Mouse (Mus musculus) ES-E14 (cell line): Measurements from ENCODE around the gene Dnttip1. TPM values are rescaled to one million over a fixed set of nuclear protein-coding genes. Genes with fewer than 3 reads are reported as not detected.
A peak's percentile ranks its signal among the peaks of the same experiment; 100 is the strongest.

Source experiments
- DNase-seq: peaks from one replicate; pipeline ENCODE4 v3.0.0-alpha.2; 2013; ENCODE audit warnings: low read depth, low spot score
- H3K27ac ChIP-seq: 2 replicates; pipeline ENCODE4 v1.5.1; 2012; ENCODE audit warnings: low read depth, mild to moderate bottlenecking, low read length, moderate library complexity, mixed read lengths; ENCODE audit not compliant: poor library complexity, insufficient read depth, severe bottlenecking
- H3K36me3 ChIP-seq: 2 replicates; pipeline ENCODE4 v1.6.1; 2012; ENCODE audit warnings: mild to moderate bottlenecking, low read length, moderate library complexity, mixed read lengths; ENCODE audit not compliant: control insufficient read depth, poor library complexity, insufficient read depth, severe bottlenecking
- H3K4me1 ChIP-seq, 2 experiments: fragments of 150-350 bp in 1 of 2; sonication (generic) in 1 of 2; 2 replicates each; pipeline ENCODE4 v1.6.1; 2012; ENCODE audit warnings: low read length in 2 of 2, mild to moderate bottlenecking in 1 of 2, mixed read lengths in 1 of 2; ENCODE audit not compliant: control insufficient read depth in 2 of 2, insufficient read depth in 2 of 2, poor library complexity in 1 of 2
- H3K4me3 ChIP-seq, 2 experiments: fragments of 150-350 bp in 1 of 2; sonication (generic) in 1 of 2; 2 replicates each; pipeline ENCODE4 v1.5.1; 2012; ENCODE audit warnings: low read length in 2 of 2, low read depth in 1 of 2, mild to moderate bottlenecking in 1 of 2, mixed read lengths in 1 of 2; ENCODE audit not compliant: insufficient read depth in 1 of 2, poor library complexity in 1 of 2, severe bottlenecking in 1 of 2
- H3K9ac ChIP-seq: 2 replicates; pipeline ENCODE4 v1.6.1; 2012; ENCODE audit warnings: low read depth, mild to moderate bottlenecking, low read length, mixed read lengths; ENCODE audit not compliant: poor library complexity, insufficient read depth, severe bottlenecking
- H3K9me3 ChIP-seq: fragments of 150-350 bp; sonication (generic); 2 replicates; pipeline ENCODE4 v1.6.1; 2012; ENCODE audit warnings: low read depth, mild to moderate bottlenecking, low read length; ENCODE audit not compliant: control insufficient read depth, insufficient read depth
- CHD2 ChIP-seq: IDR thresholded peaks from 2 replicates; pipeline ENCODE4 v1.6.1; 2014; ENCODE audit warnings: mild to moderate bottlenecking, low read depth, low read length, inconsistent platforms
- HCFC1 ChIP-seq: IDR thresholded peaks from 2 replicates; pipeline ENCODE4 v1.6.1; 2012; ENCODE audit warnings: low read length, inconsistent platforms, borderline replicate concordance; ENCODE audit not compliant: insufficient read depth
- MAFK ChIP-seq: IDR thresholded peaks from 2 replicates; pipeline ENCODE4 v1.6.1; 2014; ENCODE audit warnings: mild to moderate bottlenecking, low read depth, low read length, inconsistent platforms; ENCODE audit not compliant: insufficient read depth
- ZC3H11A ChIP-seq: IDR thresholded peaks from 2 replicates; pipeline ENCODE4 v1.6.1; 2012; ENCODE audit warnings: low read depth, mild to moderate bottlenecking, inconsistent platforms, low read length, borderline replicate concordance
- ZNF384 ChIP-seq: IDR thresholded peaks from 2 replicates; pipeline ENCODE4 v1.6.1; 2012; ENCODE audit warnings: low read depth, low read length, inconsistent platforms
- in situ Hi-C, 2 experiments: fragments of 600-800 bp; cut with MboI; formaldehyde crosslinking; loops; one replicate each; pipeline ENCODE4 v1.15.1; 2025; ENCODE audit warnings: low sequenced_read_pairs in 2 of 2, inconsistent platforms in 1 of 2; ENCODE audit not compliant: unreplicated experiment in 2 of 2
- total RNA-seq: library from RNA; depleted of rRNA; stranded (reverse); fragments of 300-350 nt; gene quantifications from 2 replicates; pipeline ENCODE4 v1.2.3, GENCODE M21; 2012

The Dnttip1 gene
- total RNA-seq, 1 experiment = 13.3 TPM

DNA sequence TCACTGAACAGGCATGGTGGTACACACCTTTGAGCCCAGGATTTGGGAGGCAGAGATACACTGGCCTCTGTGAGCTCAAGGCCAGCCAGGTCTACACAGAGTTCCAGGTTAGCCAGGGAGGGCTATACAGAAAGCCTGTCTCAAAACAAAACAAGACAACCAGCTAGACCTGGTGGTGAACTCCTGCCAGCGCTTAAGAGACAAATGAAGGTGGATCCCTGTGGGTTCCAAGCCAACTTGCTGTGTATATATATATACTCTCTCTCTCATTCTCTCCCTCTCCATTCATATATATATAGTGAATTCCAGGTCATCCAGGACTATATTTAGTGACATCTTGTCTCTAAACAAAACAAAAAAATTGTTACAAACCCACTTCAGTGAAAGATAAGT is 58.1 kb downstream of the Dnttip1 start:
- H3K36me3 ChIP-seq = peaks cover 11% of the 10 kb centered on the region; the same call in 1 of the 2 replicates
- no peak for TF ChIP-seq CHD2
- no peak for TF ChIP-seq HCFC1
- TF ChIP-seq ZC3H11A = no peak
- no peak for TF ChIP-seq MAFK
- TF ChIP-seq ZNF384 = no peak
- peak overlapping the region; percentile 92; the same call in 1 of the 2 replicates for H3K9ac ChIP-seq
- H3K9me3 ChIP-seq = no peaks in the 10 kb centered on the region
- DNase-seq = no peak
- in situ Hi-C loops = no loop called here
- H3K27ac ChIP-seq = no peak overlapping the region
- peaks cover 0 to 10% of the 10 kb centered on the region in 2 experiments; a peak in 2 of 4 replicates for H3K4me1 ChIP-seq
- H3K4me3 ChIP-seq = peak overlapping the region; percentile 91 to 97

DNA sequence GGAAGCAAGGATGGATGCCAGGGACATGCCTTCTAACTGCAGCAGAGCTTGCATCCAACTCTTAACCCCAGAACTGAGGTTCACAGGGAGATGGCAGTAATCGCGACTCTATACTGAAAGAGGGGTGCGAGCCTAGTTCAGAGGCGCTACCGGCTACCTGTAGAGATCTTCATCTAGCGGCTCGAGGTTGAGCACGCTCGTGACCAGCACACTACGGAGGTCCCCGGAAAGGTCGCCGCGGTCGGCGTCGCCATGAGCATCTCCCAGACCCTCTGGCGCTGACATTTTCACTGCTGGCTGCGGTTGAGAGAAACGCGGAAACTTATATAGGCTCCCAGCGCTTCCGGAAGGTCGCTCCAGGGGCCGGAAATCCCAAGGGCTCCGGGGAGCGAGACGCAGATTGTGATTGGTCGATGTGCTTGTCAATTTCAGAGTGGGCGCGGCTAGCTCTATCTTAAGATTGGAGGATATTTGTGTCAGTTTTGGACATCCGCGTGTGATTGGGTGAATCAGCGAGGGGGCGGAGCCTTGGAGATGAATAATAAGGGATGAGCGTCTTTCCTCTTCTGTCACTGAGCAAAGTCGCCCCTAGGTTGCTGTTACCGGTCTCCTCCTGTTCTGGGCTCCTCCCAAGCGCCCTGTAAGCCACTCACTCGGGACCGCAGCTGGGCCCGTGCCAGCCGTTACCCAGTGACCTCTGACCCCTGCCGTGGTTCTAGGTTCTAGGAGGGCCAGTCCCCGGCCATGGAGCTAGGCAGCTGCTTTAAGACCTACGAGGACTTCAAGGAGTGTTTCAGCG is 58.9 kb downstream of the Dnttip1 start, which contains the start of the genes Acot8 and Zswim3:
TSS of gene Acot8 (minus strand) at position 350 of the 799 bp plus-strand sequence.
TSS of gene Zswim3 (plus strand) at position 566 of the 799 bp plus-strand sequence.
- Histone ChIP-seq H3K9ac (peak within 1 kb of the TSS; percentile 92), H3K9me3 (no peaks in the 10 kb centered on the region), H3K4me3 (peak within 1 kb of the TSS; percentile 91 to 97), H3K36me3 (peaks cover 10% of the 10 kb centered on the region; the same call in 1 of the 2 replicates), H3K4me1 (peaks cover 0 to 11% of the 10 kb centered on the region in 2 experiments; a peak in 2 of 4 replicates), H3K27ac (peak within 1 kb of the TSS; percentile 69)
- in situ Hi-C loops = no loop called here
- TF ChIP-seq HCFC1 (peak; percentile 18; the same call in 1 of the 2 replicates), CHD2 (peak; percentile 97), ZNF384 (no peak), ZC3H11A (no peak)
- DNase-seq = peak; percentile 100

DNA sequence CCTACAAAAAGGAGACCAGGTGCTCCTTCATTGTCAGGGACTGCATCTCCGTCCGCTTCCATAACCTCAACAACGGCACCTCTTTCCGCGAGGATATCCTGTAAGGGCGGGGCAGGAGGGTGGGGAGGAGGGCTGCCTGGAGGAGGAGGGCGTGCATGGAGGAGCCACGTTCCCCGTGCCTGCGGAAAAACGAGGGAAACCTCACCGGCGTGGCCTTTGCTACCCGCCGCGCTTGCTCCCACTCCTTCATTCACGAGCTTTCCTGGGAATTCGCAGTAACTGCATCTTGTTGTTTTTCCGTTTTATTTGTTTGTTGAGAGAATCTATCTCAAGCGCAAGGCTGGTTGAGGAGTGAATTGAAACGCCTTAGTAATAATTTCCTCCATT is 59.5 kb downstream of the Dnttip1 start:
- no peaks in the 10 kb centered on the region for H3K9me3 ChIP-seq
- in situ Hi-C loops = no loop called here
- no peak for DNase-seq
- H3K4me1 ChIP-seq = peaks cover 0 to 11% of the 10 kb centered on the region in 2 experiments; a peak in 2 of 4 replicates
- H3K9ac ChIP-seq = peak overlapping the region; percentile 75
- H3K36me3 ChIP-seq = peaks cover 9% of the 10 kb centered on the region; the same call in 1 of the 2 replicates
- TF ChIP-seq CHD2 = no peak
- TF ChIP-seq HCFC1 = no peak
- TF ChIP-seq ZNF384 = no peak
- TF ChIP-seq MAFK = no peak
- no peak for TF ChIP-seq ZC3H11A
- peak overlapping the region; percentile 75 to 78 for H3K4me3 ChIP-seq
- H3K27ac ChIP-seq = peak overlapping the region; percentile 69

DNA sequence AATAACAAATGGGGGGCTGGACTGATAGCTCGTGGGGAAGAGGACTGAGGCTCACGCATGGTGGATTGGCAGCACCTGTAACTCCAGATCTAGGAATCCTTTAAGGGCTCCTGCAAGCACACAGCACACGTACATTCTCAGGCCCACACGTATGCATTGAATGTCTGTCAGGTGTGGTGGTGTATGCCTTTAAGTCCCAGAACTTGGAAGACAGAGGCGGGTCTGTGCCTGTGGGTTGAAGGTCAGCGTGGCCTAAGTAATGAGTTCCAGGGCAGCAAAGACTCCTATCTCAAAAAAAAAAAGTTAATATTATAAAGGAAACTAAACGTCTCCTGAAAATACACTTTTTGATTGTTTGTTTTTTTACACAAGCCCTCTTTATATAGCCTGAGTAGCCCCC is 60.8 kb downstream of the Dnttip1 start:
- Histone ChIP-seq H3K4me1 (peaks cover 0 to 11% of the 10 kb centered on the region in 2 experiments; a peak in 2 of 4 replicates), H3K36me3 (peaks cover 9% of the 10 kb centered on the region; the same call in 1 of the 2 replicates), H3K9ac (no peak overlapping the region), H3K4me3 (no peak overlapping the region; a peak in 1 of 4 replicates), H3K27ac (no peak overlapping the region), H3K9me3 (no peaks in the 10 kb centered on the region)
- no peak for TF ChIP-seq HCFC1
- no peak for TF ChIP-seq ZNF384
- no peak for DNase-seq
- in situ Hi-C loops = no loop called here
